Mouse (Mus musculus) liver, embryonic 14.5 days (tissue): Measurements from ENCODE around the gene Mybpc3. TPM values are rescaled to one million over a fixed set of nuclear protein-coding genes. Genes with fewer than 3 reads are reported as not detected.
A peak's percentile ranks its signal among the peaks of the same experiment; 100 is the strongest.

ENCODE experiments used
- ATAC-seq: fragments of 200-750 bp; cut with Nextera tagmentation; 2 replicates; pipeline ENCODE4 v1.8.0; 2017; ENCODE audit warnings: moderate number of reproducible peaks, mild to moderate bottlenecking, moderate library complexity; ENCODE audit not compliant: insufficient read depth
- DNase-seq, 3 experiments: peaks; one replicate each; pipeline ENCODE4 v3.0.0-alpha.2; 2012 to 2013; ENCODE audit warnings: low read depth in 3 of 3, low spot score in 3 of 3
- H3K27ac ChIP-seq: fragments of 300-500 bp; sonication (generic); 2 replicates; pipeline ENCODE4 v1.5.1; 2014; ENCODE audit warnings: moderate library complexity, mild to moderate bottlenecking, control low read depth, inconsistent platforms
- H3K27me3 ChIP-seq: fragments of 300-500 bp; sonication (generic); 2 replicates; pipeline ENCODE4 v1.6.1; 2014; ENCODE audit warnings: mild to moderate bottlenecking, low read length, moderate library complexity; ENCODE audit not compliant: control insufficient read depth, insufficient read depth
- H3K36me3 ChIP-seq: fragments of 300-500 bp; sonication (generic); replicated peaks from 2 replicates; pipeline ENCODE4 v1.6.1; 2014; ENCODE audit warnings: low read depth; ENCODE audit not compliant: control insufficient read depth, insufficient read depth
- H3K4me1 ChIP-seq, 2 experiments: fragments of 200-500 bp in 1 of 2; fragments of 300-500 bp in 1 of 2; sonication (generic) in 1 of 2; replicated peaks; 2 replicates each; pipeline ENCODE4 v1.6.1; 2012 to 2014; ENCODE audit warnings: antibody characterized with exemption in 1 of 2, inconsistent platforms in 1 of 2, low read length in 1 of 2; ENCODE audit not compliant: control insufficient read depth in 2 of 2, insufficient read depth in 2 of 2
- H3K4me2 ChIP-seq: fragments of 300-500 bp; sonication (generic); 2 replicates; pipeline ENCODE4 v1.6.1; 2014; ENCODE audit warnings: low read depth, mild to moderate bottlenecking, control low read depth, moderate library complexity
- H3K4me3 ChIP-seq, 2 experiments: fragments of 200-500 bp in 1 of 2; fragments of 300-500 bp in 1 of 2; sonication (generic) in 1 of 2; 2 replicates each; pipeline ENCODE4 v1.5.1; 2012 to 2014; ENCODE audit warnings: low read depth in 2 of 2, low read length in 2 of 2, mild to moderate bottlenecking in 2 of 2, control low read depth in 1 of 2, inconsistent platforms in 1 of 2, moderate library complexity in 1 of 2; ENCODE audit not compliant: insufficient read depth in 1 of 2
- H3K9ac ChIP-seq: fragments of 300-500 bp; sonication (generic); replicated peaks from 2 replicates; pipeline ENCODE4 v1.6.1; 2014; ENCODE audit warnings: mild to moderate bottlenecking, control low read depth, moderate library complexity
- H3K9me3 ChIP-seq: fragments of 300-500 bp; sonication (generic); 2 replicates; pipeline ENCODE4 v1.6.1; 2016; ENCODE audit warnings: low read length, mixed read lengths; ENCODE audit not compliant: control insufficient read depth
- CTCF ChIP-seq: IDR thresholded peaks from 2 replicates; pipeline ENCODE4 v1.5.1; 2016; ENCODE audit warnings: antibody characterized with exemption, low read depth, control low read depth
- EP300 ChIP-seq: IDR thresholded peaks from 2 replicates; pipeline ENCODE4 v1.6.1; 2016; ENCODE audit warnings: antibody characterized with exemption, low read depth
- WGBS: fragments of 180-500 bp; shearing (Covaris S2); extraction: QIAGEN DNeasy Blood & Tissue Kit; methylation state at CpG from one replicate; pipeline ENCODE4 v1.1.7; 2014; ENCODE audit not compliant: insufficient replicate concordance; 5-methylcytosine and 5-hydroxymethylcytosine counted together
- polyA plus RNA-seq, 2 experiments: library from polyadenylated mRNA; depleted of rRNA in 1 of 2; stranded (reverse) in 1 of 2; unstranded in 1 of 2; fragments of >200 nt; fragmentation: Nextera tagmentation in 1 of 2; extraction: Ambion mirVana in 1 of 2; gene quantifications; 2 replicates each; pipeline versions ENCODE4 v1.2.1 to v1.2.3; 2012 to 2014

Mybpc3 gene
- polyA plus RNA-seq, 2 experiments: 0.04 TPM; not detected in 1

GRCm38 (mm10) chr2:91083366-91083940, 34.5 kb upstream of the Mybpc3 start:
- 11% methylated on average over 1 of the region's 1 CpGs for WGBS
- TF ChIP-seq CTCF (no peak), EP300 (no peak)
- ATAC-seq (no peak), DNase-seq (no peak)
- Histone ChIP-seq H3K27ac (no peak overlapping the region), H3K4me3 (no peak overlapping the region), H3K4me1 (peaks cover 2 to 11% of the 10 kb centered on the region in 2 experiments; a peak in 2 of 4 replicates), H3K27me3 (no peaks in the 10 kb centered on the region), H3K9me3 (no peaks in the 10 kb centered on the region), H3K36me3 (no peaks in the 10 kb centered on the region), H3K4me2 (no peak overlapping the region; the same call in 1 of the 2 replicates), H3K9ac (no peak overlapping the region)

GRCm38 (mm10) chr2:91084179-91084820, 33.6 kb upstream of the Mybpc3 start:
- Histone ChIP-seq H3K27ac (no peak overlapping the region), H3K4me2 (peak overlapping the region; percentile 4; the same call in 1 of the 2 replicates), H3K9ac (no peak overlapping the region), H3K27me3 (no peaks in the 10 kb centered on the region), H3K4me3 (no peak overlapping the region), H3K36me3 (no peaks in the 10 kb centered on the region), H3K4me1 (peaks cover 2 to 15% of the 10 kb centered on the region in 2 experiments; a peak in 2 of 4 replicates), H3K9me3 (no peaks in the 10 kb centered on the region)
- WGBS: 53% methylated on average over 15 of the region's 15 CpGs
- TF ChIP-seq EP300 (no peak), CTCF (no peak)
- no peak for ATAC-seq
- no peak for DNase-seq

- Histone ChIP-seq H3K4me1 (peaks cover 2 to 17% of the 10 kb centered on the region in 2 experiments; a peak in 2 of 4 replicates), H3K27ac (no peak overlapping the region), H3K4me2 (no peak overlapping the region), H3K36me3 (no peaks in the 10 kb centered on the region), H3K9me3 (no peaks in the 10 kb centered on the region), H3K4me3 (no peak overlapping the region), H3K27me3 (no peaks in the 10 kb centered on the region), H3K9ac (no peak overlapping the region)
- TF ChIP-seq CTCF: no peak
- TF ChIP-seq EP300: no peak
- ATAC-seq: no peak
- no peak for DNase-seq
- 72% methylated on average over 14 of the region's 14 CpGs for WGBS
These were observed 32.2 kb upstream of the Mybpc3 start for GRCm38 (mm10) chr2:91085494-91086391.

- no peak for DNase-seq
- Histone ChIP-seq H3K27ac (no peak overlapping the region), H3K9me3 (no peaks in the 10 kb centered on the region), H3K9ac (no peak overlapping the region), H3K4me1 (peaks cover 2 to 17% of the 10 kb centered on the region in 2 experiments; a peak in 2 of 4 replicates), H3K4me2 (no peak overlapping the region), H3K4me3 (no peak overlapping the region), H3K36me3 (no peaks in the 10 kb centered on the region), H3K27me3 (no peaks in the 10 kb centered on the region)
- no peak for ATAC-seq
- no peak for TF ChIP-seq EP300
- no peak for TF ChIP-seq CTCF
- WGBS: 62% methylated on average over 9 of the region's 9 CpGs
These were observed 31.3 kb upstream of the Mybpc3 start for GRCm38 (mm10) chr2:91086392-91087237.
